In genomic region chr8:124113108-124113507, GRCm38 (mm10) we compare ENCODE assay signal across 18 mouse cellular contexts.
DNase-seq lines count a peak whose midpoint lies in the region; TF ChIP-seq lines count a peak whose summit lies in the region.
"Had no signal": no experiment of that assay in that cellular context is flagged by ENCODE, and none has a peak within 500 bp of the region (broad histone marks: within the 10 kb centered on the region; RNA-seq: fewer than 3 reads in every experiment).

No protein-coding gene starts in this region.

- no peak for TF ChIP-seq CTCF in gastrocnemius, adult 2 months (IDR thresholded peaks at IDR 0.05)

- H3K4me3 ChIP-seq in gastrocnemius, adult 2 months = no peak overlapping the region
- H3K4me3 ChIP-seq: embryonic facial prominence, embryonic 12.5 days; heart, adult 2 months; limb, embryonic 15.5 days; liver, embryonic 15.5 days had no signal

- intact Hi-C loops in gastrocnemius, adult 2 months (cut with DNase I) = no loop called here

- peak; percentile 28 for DNase-seq in adrenal gland, postnatal 14 days
- no peak for DNase-seq in adrenal gland, adult 8-10 months
- DNase-seq in urinary bladder, adult 18-20 months (ENCODE audit: low spot score in 2 of 2) = peak; percentile 47 to 73
- no peak for DNase-seq in urinary bladder, postnatal 10 days (ENCODE audit: low spot score)
- peak; percentile 66 for DNase-seq in lung, postnatal 36 days
- peak; percentile 61 to 75 for DNase-seq in urinary bladder, postnatal 36 days (ENCODE audit: low spot score in 2 of 2)
- no peak for DNase-seq in gastrocnemius, adult 8-10 months (ENCODE audit: low spot score in 2 of 2)
- no peak for DNase-seq in gastrocnemius, adult 2 months
- DNase-seq: cerebellum, adult 8-10 months; heart, adult 2 months; heart, postnatal 36 days; layer of hippocampus, postnatal 36 days; right cerebral cortex, postnatal 4 days; thymus, postnatal 25 days had no signal

- H3K27ac ChIP-seq in gastrocnemius, adult 2 months = no peak overlapping the region
- H3K27ac ChIP-seq: embryonic facial prominence, embryonic 12.5 days; heart, adult 2 months; hindbrain, embryonic 14.5 days; limb, embryonic 15.5 days; liver, embryonic 15.5 days had no signal

Comparison
In these comparisons a context has a peak if more than half of its experiments do, and no peak if none do; other contexts are left out.
1. DNase-seq: peak in adrenal gland, postnatal 14 days (single experiment), urinary bladder, adult 18-20 months (2 of 2), lung, postnatal 36 days (single experiment) and urinary bladder, postnatal 36 days (2 of 2); none in adrenal gland, adult 8-10 months (single experiment), urinary bladder, postnatal 10 days (single experiment), gastrocnemius, adult 8-10 months (0 of 2) and gastrocnemius, adult 2 months (single experiment).